Comparison of ENCODE assay signal across 20 mouse cellular contexts in genomic region chr10:21777103-21777502, GRCm38 (mm10).
DNase-seq lines count a peak whose midpoint lies in the region; ATAC-seq and TF ChIP-seq lines count a peak whose summit lies in the region.
"Had no signal": no experiment of that assay in that cellular context is flagged by ENCODE, and none has a peak within 500 bp of the region (broad histone marks: within the 10 kb centered on the region; RNA-seq: fewer than 3 reads in every experiment).

No protein-coding gene starts in this region.

- no peaks in the 10 kb centered on the region for H3K9me3 ChIP-seq in forebrain, embryonic 15.5 days
- H3K9me3 ChIP-seq in forebrain, embryonic 10.5 days, result no peaks in the 10 kb centered on the region
- no peaks in the 10 kb centered on the region for H3K9me3 ChIP-seq in midbrain, embryonic 16.5 days (replicated peaks; ENCODE audit: control insufficient read depth, low read length, poor library complexity, severe bottlenecking)
- H3K9me3 ChIP-seq in midbrain, postnatal 0 days (ENCODE audit: low read length), result no peaks in the 10 kb centered on the region
- no peaks in the 10 kb centered on the region for H3K9me3 ChIP-seq in forebrain, embryonic 16.5 days (ENCODE audit: control insufficient read depth, low read length)
- H3K9me3 ChIP-seq: embryonic facial prominence, embryonic 13.5 days; heart, embryonic 10.5 days; hindbrain, embryonic 15.5 days; lung, embryonic 15.5 days; neural tube, embryonic 13.5 days had no signal

- 0 out of 2 replicates have a peak, but pooled peaks have one; percentile 8 for ATAC-seq in forebrain, embryonic 15.5 days (replicated peaks)
- ATAC-seq in midbrain, embryonic 16.5 days, result 0 out of 2 replicates have a peak, but pooled peaks have one; percentile 20
- no peak for ATAC-seq in midbrain, postnatal 0 days (ENCODE audit: low FRiP score)
- ATAC-seq in megakaryocyte progenitor cell, adult 5-6 weeks (replicated peaks; ENCODE audit: poor library complexity), result 0 out of 2 replicates have a peak, but pooled peaks have one; percentile 14
- no peak for ATAC-seq in forebrain, embryonic 16.5 days
- ATAC-seq: intestine, embryonic 16.5 days had no signal

- H3K27ac ChIP-seq in forebrain, embryonic 15.5 days (replicated peaks), result no peak overlapping the region
- H3K27ac ChIP-seq in forebrain, embryonic 10.5 days, result no peak overlapping the region
- H3K27ac ChIP-seq in midbrain, embryonic 16.5 days (ENCODE audit: low read length), result no peak overlapping the region
- no peak overlapping the region for H3K27ac ChIP-seq in midbrain, postnatal 0 days (ENCODE audit: low read depth, low read length)
- H3K27ac ChIP-seq in forebrain, embryonic 16.5 days (ENCODE audit: low read length), result no peak overlapping the region
- H3K27ac ChIP-seq: embryonic facial prominence, embryonic 13.5 days; heart, embryonic 10.5 days; hindbrain, embryonic 15.5 days; liver, embryonic 14.5 days; lung, embryonic 15.5 days; neural tube, embryonic 13.5 days had no signal

- no peak for TF ChIP-seq CTCF in midbrain, postnatal 0 days (IDR thresholded peaks at IDR 0.05)

- 85% methylated on average over 3 of the region's 3 CpGs for WGBS in forebrain, embryonic 15.5 days
- 91% methylated on average over 3 of the region's 3 CpGs for WGBS in forebrain, embryonic 10.5 days
- 89% methylated on average over 3 of the region's 3 CpGs for WGBS in midbrain, embryonic 16.5 days
- WGBS in midbrain, postnatal 0 days, result 86% methylated on average over 3 of the region's 3 CpGs
- WGBS in forebrain, embryonic 16.5 days, result 88% methylated on average over 3 of the region's 3 CpGs

- no peak overlapping the region for H3K4me2 ChIP-seq in forebrain, embryonic 15.5 days (replicated peaks)
- no peak overlapping the region for H3K4me2 ChIP-seq in midbrain, embryonic 16.5 days (ENCODE audit: low read length)
- no peak overlapping the region for H3K4me2 ChIP-seq in midbrain, postnatal 0 days (ENCODE audit: low read depth, low read length, poor library complexity, severe bottlenecking)
- no peak overlapping the region for H3K4me2 ChIP-seq in forebrain, embryonic 16.5 days (ENCODE audit: low read length)
- H3K4me2 ChIP-seq: embryonic facial prominence, embryonic 13.5 days; hindbrain, embryonic 15.5 days; lung, embryonic 15.5 days; neural tube, embryonic 13.5 days had no signal

- DNase-seq in forebrain, embryonic 10.5 days (ENCODE audit: extremely low spot score, low spot score), result no peak
- DNase-seq in midbrain, postnatal 0 days (ENCODE audit: low spot score), result no peak
- DNase-seq in thymus, postnatal 14 days, result no peak
- DNase-seq: cerebellum, adult 2 months; cerebellum, postnatal 25 days; embryo, embryonic 11 days; layer of hippocampus, postnatal 36 days; thymus, postnatal 25 days had no signal

- no peaks in the 10 kb centered on the region for H3K36me3 ChIP-seq in forebrain, embryonic 15.5 days
- no peaks in the 10 kb centered on the region for H3K36me3 ChIP-seq in forebrain, embryonic 10.5 days (replicated peaks)
- no peaks in the 10 kb centered on the region for H3K36me3 ChIP-seq in midbrain, embryonic 16.5 days (ENCODE audit: control insufficient read depth, insufficient read depth, low read length)
- H3K36me3 ChIP-seq in midbrain, postnatal 0 days (ENCODE audit: insufficient read depth, low read length), result no peaks in the 10 kb centered on the region
- H3K36me3 ChIP-seq in forebrain, embryonic 16.5 days (ENCODE audit: control insufficient read depth, insufficient read depth), result no peaks in the 10 kb centered on the region
- H3K36me3 ChIP-seq: embryonic facial prominence, embryonic 13.5 days; heart, embryonic 10.5 days; hindbrain, embryonic 15.5 days; lung, embryonic 15.5 days; neural tube, embryonic 13.5 days had no signal

- H3K9ac ChIP-seq in forebrain, embryonic 15.5 days (replicated peaks), result no peak overlapping the region
- H3K9ac ChIP-seq in midbrain, embryonic 16.5 days (ENCODE audit: low read depth, low read length), result no peak overlapping the region
- no peak overlapping the region for H3K9ac ChIP-seq in midbrain, postnatal 0 days (replicated peaks; ENCODE audit: low read length, poor library complexity, severe bottlenecking)
- no peak overlapping the region for H3K9ac ChIP-seq in forebrain, embryonic 16.5 days (replicated peaks; ENCODE audit: low read depth, low read length)
- H3K9ac ChIP-seq: embryonic facial prominence, embryonic 13.5 days; forebrain, postnatal 0 days; hindbrain, embryonic 15.5 days; liver, embryonic 14.5 days; lung, embryonic 15.5 days; neural tube, embryonic 13.5 days had no signal

- H3K27me3 ChIP-seq in forebrain, embryonic 15.5 days, result no peaks in the 10 kb centered on the region
- no peaks in the 10 kb centered on the region for H3K27me3 ChIP-seq in forebrain, embryonic 10.5 days (ENCODE audit: poor library complexity, severe bottlenecking)
- no peaks in the 10 kb centered on the region for H3K27me3 ChIP-seq in midbrain, embryonic 16.5 days (ENCODE audit: control insufficient read depth, insufficient read depth, low read depth, low read length)
- no peaks in the 10 kb centered on the region for H3K27me3 ChIP-seq in midbrain, postnatal 0 days (ENCODE audit: insufficient read depth, low read length)
- no peaks in the 10 kb centered on the region for H3K27me3 ChIP-seq in forebrain, embryonic 16.5 days (replicated peaks; ENCODE audit: control insufficient read depth, insufficient read depth, low read length)
- H3K27me3 ChIP-seq: embryonic facial prominence, embryonic 13.5 days; hindbrain, embryonic 15.5 days; lung, embryonic 15.5 days; neural tube, embryonic 13.5 days had no signal

- peaks cover 4% of the 10 kb centered on the region; the same call in 1 of the 2 replicates for H3K4me1 ChIP-seq in forebrain, embryonic 15.5 days
- peaks cover 11% of the 10 kb centered on the region; the same call in 1 of the 2 replicates for H3K4me1 ChIP-seq in forebrain, embryonic 10.5 days
- H3K4me1 ChIP-seq in midbrain, embryonic 16.5 days (ENCODE audit: control insufficient read depth, insufficient read depth, low read length), result peaks cover 7% of the 10 kb centered on the region
- peaks cover 6% of the 10 kb centered on the region; the same call in 1 of the 2 replicates for H3K4me1 ChIP-seq in midbrain, postnatal 0 days (ENCODE audit: insufficient read depth, low read length)
- peaks cover 8% of the 10 kb centered on the region for H3K4me1 ChIP-seq in forebrain, embryonic 16.5 days (replicated peaks; ENCODE audit: control insufficient read depth, insufficient read depth, low read length)

- H3K4me3 ChIP-seq in forebrain, embryonic 15.5 days, result no peak overlapping the region
- no peak overlapping the region for H3K4me3 ChIP-seq in forebrain, embryonic 10.5 days
- H3K4me3 ChIP-seq in midbrain, embryonic 16.5 days (ENCODE audit: low read depth, low read length), result no peak overlapping the region
- no peak overlapping the region for H3K4me3 ChIP-seq in midbrain, postnatal 0 days (ENCODE audit: low read depth, low read length)
- no peak overlapping the region for H3K4me3 ChIP-seq in forebrain, embryonic 16.5 days (replicated peaks; ENCODE audit: low read length)
- H3K4me3 ChIP-seq: embryonic facial prominence, embryonic 13.5 days; heart, embryonic 10.5 days; hindbrain, embryonic 15.5 days; lung, embryonic 15.5 days; neural tube, embryonic 13.5 days had no signal

Comparison
In these comparisons a context has a peak if more than half of its experiments do, and no peak if none do; other contexts are left out.
1. ATAC-seq: peak in forebrain, embryonic 15.5 days (single experiment), midbrain, embryonic 16.5 days (single experiment) and megakaryocyte progenitor cell, adult 5-6 weeks (single experiment); none in midbrain, postnatal 0 days (single experiment) and forebrain, embryonic 16.5 days (single experiment).